Mouse (Mus musculus): ENCODE data around the gene Rora. TPM values are rescaled to one million over a fixed set of nuclear protein-coding genes. Genes with fewer than 3 reads are reported as not detected.

The Rora gene
- polyA plus RNA-seq, 1 experiment from 2014 or later = 7.5 TPM

- DNase-seq (ENCODE audit: low spot score) (no peak), ATAC-seq (ENCODE audit: low FRiP score, low TSS enrichment) (no peak)
- Histone ChIP-seq H3K4me3 (ENCODE audit: low read depth, low read length) (no peak overlapping the region), H3K4me2 (replicated peaks; ENCODE audit: low read depth) (no peak overlapping the region), H3K36me3 (ENCODE audit: control insufficient read depth, insufficient read depth, low read length) (no peaks in the 10 kb centered on the region), H3K9ac (ENCODE audit: low read length) (no peak overlapping the region), H3K27ac (replicated peaks) (no peak overlapping the region), H3K4me1 (replicated peaks; ENCODE audit: control insufficient read depth, insufficient read depth) (no peaks in the 10 kb centered on the region), H3K9me3 (ENCODE audit: control insufficient read depth, low read length) (no peaks in the 10 kb centered on the region), H3K27me3 (ENCODE audit: control insufficient read depth, insufficient read depth, low read length) (no peaks in the 10 kb centered on the region)
- no peak for TF ChIP-seq EP300 (optimal IDR thresholded peaks at IDR 0.05)
- no peak for TF ChIP-seq CTCF (IDR thresholded peaks at IDR 0.05; ENCODE audit: low read depth)
- WGBS = 58% methylated on average over 3 of the region's 3 CpGs
Measured at GRCm38 (mm10) chr9:69246225-69246624, 592.6 kb downstream of the Rora start.

GRCm38 (mm10) chr9:69249586-69249985, 596.0 kb downstream of the Rora start:
- no peaks in the 10 kb centered on the region for H3K27me3 ChIP-seq (ENCODE audit: control insufficient read depth, insufficient read depth, low read length)
- H3K9ac ChIP-seq (ENCODE audit: low read length) = no peak overlapping the region
- H3K4me1 ChIP-seq (replicated peaks; ENCODE audit: control insufficient read depth, insufficient read depth) = no peaks in the 10 kb centered on the region
- DNase-seq (ENCODE audit: low spot score) = no peak
- TF ChIP-seq EP300 (optimal IDR thresholded peaks at IDR 0.05) (no peak), CTCF (IDR thresholded peaks at IDR 0.05; ENCODE audit: low read depth) (no peak)
- H3K36me3 ChIP-seq (ENCODE audit: control insufficient read depth, insufficient read depth, low read length) = no peaks in the 10 kb centered on the region
- no peak for ATAC-seq (ENCODE audit: low FRiP score, low TSS enrichment)
- H3K27ac ChIP-seq (replicated peaks) = no peak overlapping the region
- no peak overlapping the region for H3K4me2 ChIP-seq (replicated peaks; ENCODE audit: low read depth)
- H3K9me3 ChIP-seq (ENCODE audit: control insufficient read depth, low read length) = no peaks in the 10 kb centered on the region
- 89% methylated on average over 3 of the region's 3 CpGs for WGBS
- H3K4me3 ChIP-seq (ENCODE audit: low read depth, low read length) = no peak overlapping the region

GRCm38 (mm10) chr9:69250326-69250725, 596.7 kb downstream of the Rora start:
- no peak overlapping the region for H3K4me2 ChIP-seq (replicated peaks; ENCODE audit: low read depth)
- no peak overlapping the region for H3K9ac ChIP-seq (ENCODE audit: low read length)
- no peaks in the 10 kb centered on the region for H3K27me3 ChIP-seq (ENCODE audit: control insufficient read depth, insufficient read depth, low read length)
- no peaks in the 10 kb centered on the region for H3K36me3 ChIP-seq (ENCODE audit: control insufficient read depth, insufficient read depth, low read length)
- no peak for DNase-seq (ENCODE audit: low spot score)
- H3K4me3 ChIP-seq (ENCODE audit: low read depth, low read length) = no peak overlapping the region
- 95% methylated on average over 7 of the region's 8 CpGs for WGBS
- no peaks in the 10 kb centered on the region for H3K4me1 ChIP-seq (replicated peaks; ENCODE audit: control insufficient read depth, insufficient read depth)
- H3K9me3 ChIP-seq (ENCODE audit: control insufficient read depth, low read length) = no peaks in the 10 kb centered on the region
- H3K27ac ChIP-seq (replicated peaks) = no peak overlapping the region
- TF ChIP-seq CTCF (IDR thresholded peaks at IDR 0.05; ENCODE audit: low read depth) (no peak), EP300 (optimal IDR thresholded peaks at IDR 0.05) (no peak)
- no peak for ATAC-seq (ENCODE audit: low FRiP score, low TSS enrichment)

- TF ChIP-seq EP300 (optimal IDR thresholded peaks at IDR 0.05) = no peak
- TF ChIP-seq CTCF (IDR thresholded peaks at IDR 0.05; ENCODE audit: low read depth) = no peak
- ATAC-seq (ENCODE audit: low FRiP score, low TSS enrichment) = no peak
- no peak overlapping the region for H3K4me2 ChIP-seq (replicated peaks; ENCODE audit: low read depth)
Measured at GRCm38 (mm10) chr9:69258506-69258905, 604.9 kb downstream of the Rora start.

GRCm38 (mm10) chr9:69259382-69259781, 605.8 kb downstream of the Rora start:
- no peak overlapping the region for H3K4me3 ChIP-seq (ENCODE audit: low read depth, low read length)
- no peak overlapping the region for H3K4me2 ChIP-seq (replicated peaks; ENCODE audit: low read depth)
- TF ChIP-seq EP300 (optimal IDR thresholded peaks at IDR 0.05) = no peak
- H3K27ac ChIP-seq (replicated peaks) = no peak overlapping the region
- no peaks in the 10 kb centered on the region for H3K9me3 ChIP-seq (ENCODE audit: control insufficient read depth, low read length)
- no peaks in the 10 kb centered on the region for H3K27me3 ChIP-seq (ENCODE audit: control insufficient read depth, insufficient read depth, low read length)
- no peaks in the 10 kb centered on the region for H3K36me3 ChIP-seq (ENCODE audit: control insufficient read depth, insufficient read depth, low read length)
- 22% methylated on average over 9 of the region's 9 CpGs for WGBS
- H3K9ac ChIP-seq (ENCODE audit: low read length) = no peak overlapping the region
- DNase-seq (ENCODE audit: low spot score) = peak; percentile 64
- H3K4me1 ChIP-seq (replicated peaks; ENCODE audit: control insufficient read depth, insufficient read depth) = no peaks in the 10 kb centered on the region
- ATAC-seq (ENCODE audit: low FRiP score, low TSS enrichment) = no peak; the same call in 1 of the 2 replicates

More at GRCm38 (mm10) chr9:69258506-69258905, 604.9 kb downstream of the Rora start:
- Histone ChIP-seq H3K4me3 (ENCODE audit: low read depth, low read length) (no peak overlapping the region), H3K9ac (ENCODE audit: low read length) (no peak overlapping the region), H3K27ac (replicated peaks) (no peak overlapping the region), H3K9me3 (ENCODE audit: control insufficient read depth, low read length) (no peaks in the 10 kb centered on the region), H3K27me3 (ENCODE audit: control insufficient read depth, insufficient read depth, low read length) (no peaks in the 10 kb centered on the region), H3K36me3 (ENCODE audit: control insufficient read depth, insufficient read depth, low read length) (no peaks in the 10 kb centered on the region), H3K4me1 (replicated peaks; ENCODE audit: control insufficient read depth, insufficient read depth) (no peaks in the 10 kb centered on the region)
- DNase-seq (ENCODE audit: low spot score) = no peak
- WGBS = 74% methylated on average over 5 of the region's 5 CpGs

GRCm38 (mm10) chr9:69265151-69265550, 611.6 kb downstream of the Rora start:
- H3K4me1 ChIP-seq (replicated peaks; ENCODE audit: control insufficient read depth, insufficient read depth) = no peaks in the 10 kb centered on the region
- no peak overlapping the region for H3K9ac ChIP-seq (ENCODE audit: low read length)
- no peaks in the 10 kb centered on the region for H3K9me3 ChIP-seq (ENCODE audit: control insufficient read depth, low read length)
- H3K4me2 ChIP-seq (replicated peaks; ENCODE audit: low read depth) = no peak overlapping the region
- TF ChIP-seq EP300 (optimal IDR thresholded peaks at IDR 0.05) = no peak
- no peak for TF ChIP-seq CTCF (IDR thresholded peaks at IDR 0.05; ENCODE audit: low read depth)
- DNase-seq (ENCODE audit: low spot score) (no peak), ATAC-seq (ENCODE audit: low FRiP score, low TSS enrichment) (no peak)
- H3K36me3 ChIP-seq (ENCODE audit: control insufficient read depth, insufficient read depth, low read length) = no peaks in the 10 kb centered on the region
- H3K27me3 ChIP-seq (ENCODE audit: control insufficient read depth, insufficient read depth, low read length) = no peaks in the 10 kb centered on the region
- H3K4me3 ChIP-seq (ENCODE audit: low read depth, low read length) = no peak overlapping the region
- no peak overlapping the region for H3K27ac ChIP-seq (replicated peaks)
- 51% methylated on average over 7 of the region's 7 CpGs for WGBS

Data from stomach, postnatal 0 days (tissue).